Mouse (Mus musculus) MEL (cell line): Measurements from ENCODE around the gene Il6st. TPM values are rescaled to one million over a fixed set of nuclear protein-coding genes. Genes with fewer than 3 reads are reported as not detected.

Source experiments
- DNase-seq: peaks from one replicate; pipeline ENCODE4 v3.0.0; 2011; ENCODE audit warnings: low read depth, low spot score
- H3K27ac ChIP-seq: 2 replicates; pipeline ENCODE4 v1.5.1; 2012; ENCODE audit warnings: low read depth, mild to moderate bottlenecking, control low read depth, low read length, moderate library complexity; ENCODE audit not compliant: control insufficient read depth
- H3K27me3 ChIP-seq, 2 experiments: fragments of 150-350 bp in 1 of 2; sonication (generic) in 1 of 2; 2 replicates each; pipeline ENCODE4 v1.6.1; 2012; ENCODE audit warnings: low read length in 2 of 2, mild to moderate bottlenecking in 2 of 2, improper control_type of control experiment in 1 of 2, moderate library complexity in 1 of 2; ENCODE audit not compliant: insufficient read depth in 2 of 2, control insufficient read depth in 1 of 2
- H3K36me3 ChIP-seq, 2 experiments: 2 replicates each; pipeline ENCODE4 v1.6.1; 2012 to 2014; ENCODE audit warnings: low read length in 2 of 2, improper control_type of control experiment in 1 of 2, inconsistent platforms in 1 of 2, mild to moderate bottlenecking in 1 of 2; ENCODE audit not compliant: insufficient read depth in 2 of 2, control insufficient read depth in 1 of 2
- H3K4me1 ChIP-seq, 2 experiments: fragments of 150-350 bp in 1 of 2; sonication (generic) in 1 of 2; 2 replicates each; pipeline ENCODE4 v1.6.1; 2012; ENCODE audit warnings: low read length in 2 of 2, improper control_type of control experiment in 1 of 2, mild to moderate bottlenecking in 1 of 2; ENCODE audit not compliant: insufficient read depth in 2 of 2, control insufficient read depth in 1 of 2
- H3K4me3 ChIP-seq, 2 experiments: fragments of 150-350 bp in 1 of 2; sonication (generic) in 1 of 2; 2 replicates each; pipeline ENCODE4 v1.5.1; 2012; ENCODE audit warnings: low read depth in 2 of 2, low read length in 2 of 2, mild to moderate bottlenecking in 2 of 2, moderate library complexity in 2 of 2, control low read depth in 1 of 2, improper control_type of control experiment in 1 of 2; ENCODE audit not compliant: control insufficient read depth in 1 of 2, insufficient read depth in 1 of 2
- H3K79me2 ChIP-seq: 2 replicates; pipeline ENCODE4 v1.6.1; 2012; ENCODE audit warnings: mild to moderate bottlenecking, low read length, moderate library complexity; ENCODE audit not compliant: control insufficient read depth, poor library complexity, insufficient read depth
- H3K9ac ChIP-seq: 2 replicates; pipeline ENCODE4 v1.6.1; 2012; ENCODE audit warnings: low read depth, mild to moderate bottlenecking, control low read depth, low read length, moderate library complexity; ENCODE audit not compliant: control insufficient read depth, poor library complexity, severe bottlenecking
- H3K9me3 ChIP-seq: fragments of 150-350 bp; sonication (generic); replicated peaks from 2 replicates; pipeline ENCODE4 v1.6.1; 2012; ENCODE audit warnings: mild to moderate bottlenecking, low read length, improper control_type of control experiment, moderate library complexity; ENCODE audit not compliant: insufficient read depth
- BHLHE40 ChIP-seq: IDR thresholded peaks from 2 replicates; pipeline ENCODE4 v1.6.1; 2012; ENCODE audit warnings: low read depth, mild to moderate bottlenecking, inconsistent platforms, low read length, improper control_type of control experiment, borderline replicate concordance
- CHD1 ChIP-seq: IDR thresholded peaks from 2 replicates; pipeline ENCODE4 v1.6.1; 2012; ENCODE audit warnings: low read depth, mild to moderate bottlenecking, inconsistent platforms, low read length, improper control_type of control experiment
- CHD2 ChIP-seq: IDR thresholded peaks from 2 replicates; pipeline ENCODE4 v1.6.1; 2011; ENCODE audit warnings: low read length, improper control_type of control experiment
- ELF1 ChIP-seq: IDR thresholded peaks from 2 replicates; pipeline ENCODE4 v1.6.1; 2014; ENCODE audit warnings: low read depth, mild to moderate bottlenecking, inconsistent platforms, low read length, improper control_type of control experiment, moderate library complexity
- ETS1 ChIP-seq: IDR thresholded peaks from 2 replicates; pipeline ENCODE4 v1.6.1; 2012; ENCODE audit warnings: low read depth, mild to moderate bottlenecking, inconsistent platforms, low read length, improper control_type of control experiment, moderate library complexity
- JUND ChIP-seq: IDR thresholded peaks from 2 replicates; pipeline ENCODE4 v1.6.1; 2011; ENCODE audit warnings: low read depth, mild to moderate bottlenecking, improper control_type of control experiment, low read length
- KAT2A ChIP-seq: conservative IDR thresholded peaks from 2 replicates; pipeline ENCODE4 v1.6.1; 2012; ENCODE audit warnings: low read depth, low read length, improper control_type of control experiment, inconsistent platforms
- MAX ChIP-seq: IDR thresholded peaks from 2 replicates; pipeline ENCODE4 v1.6.1; 2011; ENCODE audit warnings: low read length, improper control_type of control experiment
- MAZ ChIP-seq: IDR thresholded peaks from 2 replicates; pipeline ENCODE4 v1.6.1; 2012; ENCODE audit warnings: low read depth, mild to moderate bottlenecking, inconsistent platforms, low read length, improper control_type of control experiment
- MEF2A ChIP-seq: IDR thresholded peaks from 2 replicates; pipeline ENCODE4 v1.6.1; 2014; ENCODE audit warnings: low read depth, mild to moderate bottlenecking, inconsistent platforms, low read length, improper control_type of control experiment; ENCODE audit not compliant: poor library complexity, insufficient replicate concordance, severe bottlenecking; ENCODE audit errors: extremely low read depth
- MXI1 ChIP-seq: IDR thresholded peaks from 2 replicates; pipeline ENCODE4 v1.6.1; 2011; ENCODE audit warnings: mild to moderate bottlenecking, low read depth, low read length, improper control_type of control experiment
- MYC ChIP-seq: IDR thresholded peaks from 2 replicates; pipeline ENCODE4 v1.6.1; 2011; ENCODE audit warnings: low read depth, mild to moderate bottlenecking, low read length, improper control_type of control experiment, moderate library complexity
- POLR2AphosphoS5 ChIP-seq: IDR thresholded peaks from 2 replicates; pipeline ENCODE4 v1.6.1; 2012; ENCODE audit warnings: low read depth, borderline replicate concordance, mild to moderate bottlenecking, inconsistent platforms, low read length, moderate library complexity, mixed read lengths
- RAD21 ChIP-seq: IDR thresholded peaks from 2 replicates; pipeline ENCODE4 v1.6.1; 2011; ENCODE audit warnings: mild to moderate bottlenecking, low read depth, low read length, improper control_type of control experiment
- RCOR1 ChIP-seq: IDR thresholded peaks from 2 replicates; pipeline ENCODE4 v1.6.1; 2012; ENCODE audit warnings: low read depth, mild to moderate bottlenecking, inconsistent platforms, low read length, improper control_type of control experiment
- SMC3 ChIP-seq: IDR thresholded peaks from 2 replicates; pipeline ENCODE4 v1.6.1; 2011; ENCODE audit warnings: low read depth, low read length, improper control_type of control experiment
- TBP ChIP-seq: IDR thresholded peaks from 2 replicates; pipeline ENCODE4 v1.8.0; 2011; ENCODE audit warnings: low read depth, low read length, improper control_type of control experiment
- UBTF ChIP-seq: IDR thresholded peaks from 2 replicates; pipeline ENCODE4 v1.6.1; 2012; ENCODE audit warnings: low read depth, mild to moderate bottlenecking, inconsistent platforms, low read length, improper control_type of control experiment, moderate library complexity, borderline replicate concordance; ENCODE audit not compliant: insufficient read depth
- USF1 ChIP-seq: IDR thresholded peaks from 2 replicates; pipeline ENCODE4 v1.6.1; 2014; ENCODE audit warnings: low read depth, mild to moderate bottlenecking, inconsistent platforms, low read length, improper control_type of control experiment, moderate library complexity
- USF2 ChIP-seq, 2 experiments: IDR thresholded peaks; 2 replicates each; pipeline ENCODE4 v1.6.1; 2011 to 2012; ENCODE audit warnings: improper control_type of control experiment in 2 of 2, low read length in 2 of 2, borderline replicate concordance in 1 of 2, inconsistent platforms in 1 of 2, low read depth in 1 of 2, mild to moderate bottlenecking in 1 of 2; ENCODE audit not compliant: insufficient read depth in 1 of 2
- polyA plus RNA-seq, 2 experiments: library from polyadenylated mRNA; stranded (reverse) in 1 of 2; unstranded in 1 of 2; fragments of >175 nt in 1 of 2; fragments of >200 nt in 1 of 2; gene quantifications; 2 replicates each; pipeline versions ENCODE4 v1.2.1 to v1.2.4; 2012; ENCODE audit warnings: low replicate concordance in 2 of 2, low read depth in 1 of 2; ENCODE audit not compliant: insufficient read length in 2 of 2, insufficient read depth in 1 of 2, missing spikeins in 1 of 2
- total RNA-seq: library from RNA; depleted of rRNA; stranded (reverse); fragments of 300-350 nt; gene quantifications from 2 replicates; pipeline ENCODE4 v1.2.3, GENCODE M21; 2012

The Il6st gene
- total and polyA plus RNA-seq, 3 experiments: 1.7 to 3.7 TPM; not detected in 1

DNA sequence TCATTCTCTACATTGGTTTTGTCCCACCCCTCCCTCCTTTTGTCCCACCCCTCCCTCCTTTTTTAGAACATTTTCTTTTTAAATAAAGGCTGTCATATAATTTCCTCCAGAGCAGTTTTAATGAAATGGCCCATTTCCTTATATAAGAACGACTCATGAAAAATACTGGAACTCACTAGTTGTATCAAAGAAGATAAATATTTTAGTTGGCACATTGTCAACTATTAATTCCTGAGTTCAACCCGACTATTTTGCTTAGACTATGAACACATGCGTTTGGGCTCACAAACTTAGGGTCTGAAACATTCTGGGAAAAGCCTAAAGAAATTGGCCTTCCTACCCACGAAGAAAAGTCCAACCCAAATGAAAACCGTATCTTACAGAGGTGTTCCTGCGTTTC is 6.5 kb upstream of the Il6st start:
- H3K36me3 ChIP-seq: no peaks in the 10 kb centered on the region
- no peaks in the 10 kb centered on the region for H3K79me2 ChIP-seq
- H3K27ac ChIP-seq: no peak overlapping the region
- H3K27me3 ChIP-seq: peaks cover 0 to 6% of the 10 kb centered on the region in 2 experiments; a peak in 2 of 4 replicates
- H3K4me3 ChIP-seq: no peak overlapping the region
- no peaks in the 10 kb centered on the region for H3K4me1 ChIP-seq
- no peak for TF ChIP-seq MXI1
- TF ChIP-seq RCOR1: no peak
- no peak for TF ChIP-seq UBTF
- no peak for TF ChIP-seq TBP
- no peak for TF ChIP-seq ELF1
- TF ChIP-seq CHD1: no peak
- no peak for TF ChIP-seq MAX
- TF ChIP-seq SMC3: no peak
- no peak for TF ChIP-seq MAZ
- no peak for TF ChIP-seq POLR2AphosphoS5
- no peak for TF ChIP-seq BHLHE40
- no peak for TF ChIP-seq CHD2
- TF ChIP-seq USF1: no peak
- TF ChIP-seq USF2 (IDR thresholded peaks at IDR 0.05; ENCODE audit: borderline replicate concordance in 1 of 2, insufficient read depth in 1 of 2, low read depth in 1 of 2, low read length in 2 of 2): no peak
- no peak for TF ChIP-seq KAT2A
- no peak for TF ChIP-seq MYC
- TF ChIP-seq RAD21: no peak
- DNase-seq: no peak
- no peak overlapping the region for H3K9ac ChIP-seq
- no peaks in the 10 kb centered on the region for H3K9me3 ChIP-seq

DNA sequence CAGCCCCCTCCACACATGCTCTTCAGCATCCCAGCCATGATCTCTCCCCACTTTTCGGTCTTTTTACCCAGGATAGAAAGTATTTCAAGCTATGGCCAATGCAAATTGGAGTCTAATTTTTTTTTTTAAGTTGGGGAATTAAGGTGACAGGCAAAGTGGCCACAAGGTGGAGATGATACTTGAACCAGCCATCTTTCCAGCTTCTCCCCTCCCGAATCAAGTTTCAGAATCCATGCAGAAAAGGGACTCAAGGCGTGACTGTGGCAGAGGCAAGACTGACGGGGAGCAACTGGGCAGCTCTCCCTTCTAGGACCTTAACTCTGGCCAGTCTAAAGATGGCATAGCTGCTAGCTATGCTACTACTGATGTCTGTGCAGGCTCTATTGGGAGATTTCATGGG is 5.9 kb upstream of the Il6st start:
- Histone ChIP-seq H3K4me3 (no peak overlapping the region), H3K9ac (no peak overlapping the region), H3K4me1 (no peaks in the 10 kb centered on the region), H3K27me3 (peaks cover 0 to 6% of the 10 kb centered on the region in 2 experiments; a peak in 2 of 4 replicates), H3K36me3 (no peaks in the 10 kb centered on the region), H3K79me2 (no peaks in the 10 kb centered on the region), H3K27ac (no peak overlapping the region), H3K9me3 (no peaks in the 10 kb centered on the region)
- DNase-seq: no peak
- TF ChIP-seq MEF2A: no peak
- no peak for TF ChIP-seq SMC3
- TF ChIP-seq JUND: no peak
- no peak for TF ChIP-seq ETS1
- no peak for TF ChIP-seq UBTF
- no peak for TF ChIP-seq USF2 (IDR thresholded peaks at IDR 0.05; ENCODE audit: borderline replicate concordance in 1 of 2, insufficient read depth in 1 of 2, low read depth in 1 of 2, low read length in 2 of 2)
